Mouse (Mus musculus): ENCODE data around the gene Lep. TPM values are rescaled to one million over a fixed set of nuclear protein-coding genes. Genes with fewer than 3 reads are reported as not detected.

Gene Lep
- polyA plus RNA-seq (2015; fragmentation: Nextera tagmentation; extraction: Ambion mirVana) = 0.23 and 1.2 TPM in 2 replicates

GRCm38 (mm10) chr6:29059846-29060685 is at the start of gene Lep:
Gene Lep (plus strand): TSS chr6:29060220.

Small RNA genes within 50 kb of the gene (microRNA-seq; reads per million reads assigned to microRNA genes)
- gene Mir129-1 = 1.5 to 3.1 reads per million in 2 experiments

Other genes with a start within 250 kb of the Lep start
- gene Lrrc4, start 228.5 kb upstream of the Lep start, polyA plus RNA-seq (2015; fragmentation: Nextera tagmentation; extraction: Ambion mirVana) = 0.42 and 0.46 TPM in 2 replicates
- gene Rbm28, start 104.8 kb downstream of the Lep start, polyA plus RNA-seq (2015; fragmentation: Nextera tagmentation; extraction: Ambion mirVana) = 9.2 and 10.6 TPM in 2 replicates
- gene Prrt4, start 119.4 kb downstream of the Lep start, polyA plus RNA-seq (2015; fragmentation: Nextera tagmentation; extraction: Ambion mirVana) = 0.10 and 0.24 TPM in 2 replicates
- 21.1 and 23.9 TPM in 2 replicates for gene Impdh1, start 156.1 kb downstream of the Lep start, polyA plus RNA-seq (2015; fragmentation: Nextera tagmentation; extraction: Ambion mirVana)
- gene Hilpda, start 212.3 kb downstream of the Lep start, polyA plus RNA-seq (2015; fragmentation: Nextera tagmentation; extraction: Ambion mirVana) = 18.1 and 21.3 TPM in 2 replicates
- gene Fam71f2, start 219.4 kb downstream of the Lep start, polyA plus RNA-seq (2015; fragmentation: Nextera tagmentation; extraction: Ambion mirVana) = 0.40 TPM in 1 of 2 replicates, not detected in the other

All from skeletal muscle tissue, postnatal 0 days (tissue).